Mouse (Mus musculus) yolk sac, embryonic 10.5 days (tissue): ENCODE data around the gene Mtx3.

ENCODE experiments used
- DNase-seq: peaks from one replicate; pipeline ENCODE4 v3.0.0-alpha.2; 2017; ENCODE audit warnings: low spot score

Mtx3 gene

DNA sequence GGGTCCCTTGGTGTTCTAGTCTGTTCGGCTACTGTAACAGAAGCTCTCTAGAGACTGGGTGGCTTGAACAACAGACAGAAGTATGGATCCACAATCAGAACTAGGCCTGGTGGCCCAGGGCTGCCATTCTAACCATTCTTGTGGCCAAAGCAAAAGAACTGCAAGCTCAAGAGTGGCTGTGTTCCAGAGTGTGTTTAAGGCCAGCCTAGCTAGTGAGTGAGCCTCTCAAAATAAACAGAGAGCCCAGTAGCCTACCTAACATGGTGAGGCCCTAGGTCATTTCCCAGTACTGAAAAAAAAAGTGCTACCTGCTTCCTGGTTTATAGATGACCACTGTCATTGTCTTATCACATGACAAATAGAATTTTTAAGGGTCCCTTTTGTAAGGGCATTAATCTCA is 39.6 kb downstream of the Mtx3 start:
- DNase-seq: no peak

GRCm38 (mm10) chr13:92884930-92885329 is 40.4 kb downstream of the Mtx3 start:
- no peak for DNase-seq

GRCm38 (mm10) chr13:92899087-92899486 is 54.5 kb downstream of the Mtx3 start:
- no peak for DNase-seq

- DNase-seq: no peak
Observed at GRCm38 (mm10) chr13:92903291-92903690, 58.7 kb downstream of the Mtx3 start.

DNA sequence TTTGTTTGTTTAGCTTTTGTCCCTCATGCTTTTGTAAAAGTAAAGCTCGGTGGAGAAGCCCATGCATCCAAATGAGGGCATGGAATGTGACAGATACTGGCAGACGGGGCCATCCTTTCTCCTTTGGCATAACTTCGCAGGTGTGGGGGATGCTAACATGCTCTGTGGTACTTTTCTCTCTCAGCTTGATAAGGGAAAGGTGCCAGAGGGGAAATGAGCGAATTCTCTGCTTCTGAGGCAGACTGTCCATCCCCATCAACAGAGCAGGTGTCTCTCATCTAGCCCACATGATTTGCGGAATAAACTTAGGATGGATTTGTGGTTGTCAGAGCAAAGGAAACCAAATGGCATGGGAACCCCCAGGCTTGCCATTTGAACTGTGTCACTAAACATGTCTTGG is 61.4 kb downstream of the Mtx3 start:
- no peak for DNase-seq

- DNase-seq: no peak
Observed at GRCm38 (mm10) chr13:92907366-92907765, 62.8 kb downstream of the Mtx3 start.
